Mouse (Mus musculus) embryonic facial prominence, embryonic 10.5 days (tissue): ENCODE data around the gene Cops7a. TPM values are rescaled to one million over a fixed set of nuclear protein-coding genes. Genes with fewer than 3 reads are reported as not detected.

Experiments used
- DNase-seq: peaks from one replicate; pipeline ENCODE4 v3.0.0-alpha.2; 2017; ENCODE audit warnings: low spot score
- H3K27ac ChIP-seq: fragments of 300-500 bp; sonication (generic); replicated peaks from 2 replicates; pipeline ENCODE4 v1.5.1; 2016; ENCODE audit warnings: mild to moderate bottlenecking
- H3K27me3 ChIP-seq: fragments of 300-500 bp; sonication (generic); replicated peaks from 2 replicates; pipeline ENCODE4 v1.6.1; 2016; ENCODE audit warnings: low read depth, mild to moderate bottlenecking; ENCODE audit not compliant: poor library complexity, severe bottlenecking
- H3K36me3 ChIP-seq: fragments of 300-500 bp; sonication (generic); replicated peaks from 2 replicates; pipeline ENCODE4 v1.6.1; 2016; ENCODE audit warnings: mild to moderate bottlenecking, moderate library complexity
- H3K4me1 ChIP-seq: fragments of 300-500 bp; sonication (generic); 2 replicates; pipeline ENCODE4 v1.6.1; 2016
- H3K4me3 ChIP-seq: fragments of 300-500 bp; sonication (generic); 2 replicates; pipeline ENCODE4 v1.5.1; 2016; ENCODE audit warnings: mild to moderate bottlenecking, moderate library complexity
- H3K9me3 ChIP-seq: fragments of 300-500 bp; sonication (generic); 2 replicates; pipeline ENCODE4 v1.6.1; 2016; ENCODE audit warnings: mild to moderate bottlenecking
- WGBS: fragments of 180-500 bp; shearing (Covaris S2); methylation state at CpG from one replicate; pipeline ENCODE4 v1.1.7; 2016; 5-methylcytosine and 5-hydroxymethylcytosine counted together
- polyA plus RNA-seq: library from polyadenylated mRNA; unstranded; fragments of >200 nt; fragmentation: Nextera tagmentation; extraction: Ambion mirVana; gene quantifications from 2 replicates; pipeline ENCODE4 v1.2.1, GENCODE M21; 2016

Gene Cops7a
- polyA plus RNA-seq, 1 experiment from 2014 or later = 137 TPM

DNA sequence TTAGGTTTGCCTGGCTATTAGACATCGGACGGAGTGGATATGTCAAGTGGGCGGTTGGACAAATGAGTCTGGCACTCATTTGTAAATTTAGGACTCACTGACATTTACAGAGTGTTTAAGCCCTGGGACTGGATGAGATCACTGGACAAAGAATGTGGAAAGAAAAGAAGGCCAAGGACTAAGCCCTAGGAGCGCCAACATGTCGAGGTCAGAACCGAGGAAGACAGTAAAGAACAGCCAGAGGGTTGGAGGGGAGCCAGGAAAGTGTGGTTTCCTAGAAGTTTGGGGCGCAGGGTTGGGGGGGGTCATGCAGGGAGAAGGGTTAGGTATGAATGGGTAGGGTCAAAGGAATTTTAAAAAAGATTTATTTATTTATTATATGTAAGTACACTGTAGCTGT lies 29.9 kb upstream of the Cops7a start:
- peaks cover 91% of the 10 kb centered on the region for H3K27me3 ChIP-seq
- H3K27ac ChIP-seq = no peak overlapping the region
- H3K4me1 ChIP-seq = peaks cover 32% of the 10 kb centered on the region
- no peak for DNase-seq
- no peaks in the 10 kb centered on the region for H3K36me3 ChIP-seq
- H3K9me3 ChIP-seq = peaks cover 5% of the 10 kb centered on the region
- no peak overlapping the region for H3K4me3 ChIP-seq
- WGBS = 88% methylated on average over 7 of the region's 7 CpGs

DNA sequence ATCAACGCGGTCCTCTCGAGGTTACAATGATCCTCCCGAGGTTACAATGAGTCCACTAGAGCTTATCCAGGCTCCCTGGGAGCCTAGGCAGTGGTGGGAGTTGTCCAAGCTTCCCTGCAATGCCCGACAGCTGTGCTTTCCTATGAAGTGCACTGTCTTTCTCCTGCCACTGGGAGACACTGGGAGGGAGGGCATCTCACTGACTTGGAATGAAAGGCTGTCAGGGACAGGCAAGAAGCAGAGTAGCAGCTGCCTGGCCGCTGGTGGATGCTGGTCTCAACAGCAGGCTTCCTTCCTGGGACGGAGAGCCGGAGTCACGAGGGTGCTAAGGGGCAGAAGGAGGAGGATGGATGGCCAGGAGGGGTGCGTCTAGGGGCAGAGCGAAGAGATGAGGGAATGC lies 28.5 kb upstream of the Cops7a start:
- WGBS = 13% methylated on average over 11 of the region's 11 CpGs
- peaks cover 78% of the 10 kb centered on the region for H3K27me3 ChIP-seq
- no peaks in the 10 kb centered on the region for H3K36me3 ChIP-seq
- H3K4me1 ChIP-seq = peaks cover 32% of the 10 kb centered on the region
- DNase-seq = peak; percentile 45
- H3K9me3 ChIP-seq = peaks cover 12% of the 10 kb centered on the region
- no peak overlapping the region for H3K27ac ChIP-seq
- peak overlapping the region; percentile 21; the same call in 1 of the 2 replicates for H3K4me3 ChIP-seq

DNA sequence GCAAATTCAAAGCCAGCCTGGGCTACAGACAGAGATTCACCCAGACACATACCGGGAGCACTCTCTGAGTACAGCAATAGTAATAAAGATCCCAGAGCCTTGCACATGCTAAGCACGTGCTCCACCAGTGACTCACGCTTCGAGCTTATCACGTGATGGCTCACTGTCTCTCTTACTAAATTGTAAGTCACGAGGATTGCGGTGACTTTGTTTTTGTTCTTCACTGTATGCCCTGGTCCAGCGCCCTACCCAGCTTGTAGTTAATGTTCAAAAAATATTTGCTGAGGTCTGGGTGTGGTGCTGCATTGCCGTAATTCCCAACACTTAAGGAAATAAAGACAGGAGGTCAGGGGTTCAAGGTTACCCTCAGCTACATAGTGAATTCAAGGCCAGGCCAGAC lies 28.0 kb upstream of the Cops7a start:
- Histone ChIP-seq H3K9me3 (peaks cover 12% of the 10 kb centered on the region), H3K27me3 (peaks cover 72% of the 10 kb centered on the region), H3K27ac (no peak overlapping the region), H3K4me1 (peaks cover 30% of the 10 kb centered on the region), H3K4me3 (no peak overlapping the region), H3K36me3 (no peaks in the 10 kb centered on the region)
- WGBS = 87% methylated on average over 9 of the region's 9 CpGs
- no peak for DNase-seq

DNA sequence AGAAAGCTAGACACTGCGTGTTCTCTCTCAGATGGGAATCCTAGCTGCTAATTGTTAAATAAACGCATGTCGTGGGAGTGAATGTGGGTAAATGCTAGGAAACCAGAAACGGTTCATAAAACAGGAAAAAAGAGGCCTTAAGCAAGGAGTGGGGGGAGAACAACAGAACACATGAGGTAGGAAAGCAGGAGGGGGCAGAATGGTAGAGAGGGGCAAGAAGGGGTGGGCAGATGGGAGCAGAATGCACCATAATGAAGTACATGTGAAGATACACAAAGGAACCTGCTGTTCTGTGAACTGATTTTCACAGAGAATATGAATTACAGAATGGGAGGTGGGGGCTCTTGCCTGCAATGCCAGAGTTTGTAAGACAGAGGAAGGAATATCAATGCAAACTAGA lies 26.9 kb upstream of the Cops7a start:
- no peaks in the 10 kb centered on the region for H3K36me3 ChIP-seq
- H3K9me3 ChIP-seq = peaks cover 12% of the 10 kb centered on the region
- H3K4me3 ChIP-seq = no peak overlapping the region
- WGBS = 75% methylated on average over 4 of the region's 4 CpGs
- H3K4me1 ChIP-seq = peaks cover 19% of the 10 kb centered on the region
- peaks cover 61% of the 10 kb centered on the region for H3K27me3 ChIP-seq
- no peak for DNase-seq
- H3K27ac ChIP-seq = no peak overlapping the region

DNA sequence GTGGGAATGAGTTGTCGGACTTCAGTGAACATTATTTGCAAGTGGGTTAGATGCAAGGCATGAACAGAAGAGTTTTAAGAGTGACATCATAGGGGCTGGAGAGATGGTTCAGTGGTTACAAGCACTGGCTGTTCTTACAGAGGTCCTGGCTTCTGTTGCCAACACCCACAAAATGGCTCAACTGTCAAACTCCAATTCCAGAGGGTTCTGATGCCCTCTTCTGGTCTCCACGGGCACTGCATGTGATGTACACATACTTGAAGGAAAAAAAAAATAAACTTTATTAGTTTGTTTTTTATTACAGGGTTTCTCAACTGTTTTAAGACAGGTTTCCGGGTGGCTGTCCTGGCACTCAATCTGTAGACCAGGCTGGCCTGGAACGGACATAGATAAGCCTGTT lies 2.4 kb upstream of the Cops7a start:
- Histone ChIP-seq H3K27me3 (no peaks in the 10 kb centered on the region), H3K36me3 (peaks cover 18% of the 10 kb centered on the region), H3K4me3 (no peak overlapping the region), H3K27ac (no peak overlapping the region), H3K9me3 (peaks cover 13% of the 10 kb centered on the region; the same call in 1 of the 2 replicates), H3K4me1 (peaks cover 17% of the 10 kb centered on the region)
- DNase-seq = peak; percentile 52
- 68% methylated on average over 4 of the region's 4 CpGs for whole genome bisulfite sequencing

DNA sequence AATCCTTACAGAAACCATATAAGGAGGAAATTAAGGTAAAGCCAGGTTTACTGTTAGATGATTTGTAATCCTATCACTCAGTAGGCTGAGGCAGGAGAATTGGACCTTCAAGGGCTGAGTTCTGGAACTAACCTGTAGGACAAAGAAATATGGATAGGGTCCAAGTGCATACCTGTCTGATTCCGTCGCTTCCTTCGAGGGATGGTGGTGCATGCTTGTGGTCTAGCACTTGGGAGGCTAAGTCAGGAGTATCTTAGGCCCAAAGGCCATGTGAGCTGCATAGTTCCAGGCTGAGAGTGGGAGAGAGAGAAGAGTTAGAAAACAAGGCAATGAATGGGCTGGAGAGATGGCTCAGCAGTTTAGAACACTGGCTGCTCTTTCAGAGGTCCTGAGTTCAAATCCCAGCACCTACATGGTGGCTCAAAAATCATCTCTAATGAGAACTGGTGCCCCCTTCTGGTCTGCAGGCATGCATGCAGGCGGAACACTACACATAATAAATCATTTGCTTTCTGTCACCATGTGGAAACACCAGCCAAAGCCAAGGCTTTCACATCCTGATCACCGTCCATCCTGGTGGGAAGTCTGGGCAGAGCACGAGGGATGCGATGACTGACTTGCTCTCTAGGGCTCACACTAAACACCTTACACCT lies 1.3 kb upstream of the Cops7a start:
- H3K4me1 ChIP-seq = peaks cover 17% of the 10 kb centered on the region
- WGBS = 99% methylated on average over 7 of the region's 7 CpGs
- H3K27ac ChIP-seq = no peak overlapping the region
- DNase-seq = no peak
- H3K9me3 ChIP-seq = peaks cover 13% of the 10 kb centered on the region; the same call in 1 of the 2 replicates
- no peaks in the 10 kb centered on the region for H3K27me3 ChIP-seq
- peak overlapping the region; percentile 84 for H3K4me3 ChIP-seq
- peaks cover 30% of the 10 kb centered on the region for H3K36me3 ChIP-seq

DNA sequence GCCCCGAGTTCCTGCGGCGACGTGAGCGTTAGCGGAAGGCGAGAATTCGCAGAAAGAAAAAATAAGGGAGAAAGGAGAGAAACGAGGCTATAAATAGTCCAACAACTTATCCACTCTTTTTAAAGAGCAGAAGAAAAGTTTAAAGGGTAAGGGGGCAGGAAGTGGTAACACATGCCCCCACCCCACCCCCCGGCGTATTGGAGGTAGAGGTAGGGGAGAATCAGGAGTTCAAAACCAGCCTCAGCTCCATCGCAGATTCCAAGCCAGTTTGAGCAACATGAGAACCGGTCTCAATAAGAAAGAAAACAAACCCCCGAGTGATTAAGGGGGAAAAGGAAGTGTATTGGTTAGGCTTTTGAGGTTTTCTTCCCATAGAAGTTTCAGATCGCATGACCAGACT lies 409 bp upstream of the Cops7a start:
- Histone ChIP-seq H3K4me1 (peaks cover 17% of the 10 kb centered on the region), H3K27me3 (no peaks in the 10 kb centered on the region), H3K27ac (peak overlapping the region; percentile 97), H3K4me3 (peak overlapping the region; percentile 84), H3K9me3 (peaks cover 13% of the 10 kb centered on the region; the same call in 1 of the 2 replicates), H3K36me3 (peaks cover 38% of the 10 kb centered on the region)
- DNase-seq = no peak
- WGBS = 16% methylated on average over 15 of the region's 15 CpGs

DNA sequence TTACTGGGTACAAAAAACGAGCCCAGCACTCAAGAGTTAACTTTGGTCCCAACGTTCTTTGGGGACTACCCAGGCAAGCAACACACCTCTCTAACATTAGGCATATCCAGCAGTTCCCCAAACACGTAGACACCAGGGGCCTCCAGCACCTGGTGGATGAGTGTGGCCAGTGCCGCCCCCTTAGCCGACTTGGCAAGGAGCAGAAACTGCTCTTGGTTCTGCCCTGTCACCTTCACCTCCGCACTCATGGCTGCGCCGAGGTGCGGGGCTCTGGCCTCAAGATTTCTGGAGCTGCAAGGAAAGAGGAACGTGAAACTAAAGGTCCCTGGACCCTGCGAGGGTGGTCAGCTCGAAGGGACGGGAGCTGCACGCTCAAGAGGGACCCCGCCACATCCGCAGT lies 700 bp downstream of the Cops7a start:
- no peak for DNase-seq
- peak overlapping the region; percentile 97 for H3K27ac ChIP-seq
- 39% methylated on average over 16 of the region's 16 CpGs for WGBS

DNA sequence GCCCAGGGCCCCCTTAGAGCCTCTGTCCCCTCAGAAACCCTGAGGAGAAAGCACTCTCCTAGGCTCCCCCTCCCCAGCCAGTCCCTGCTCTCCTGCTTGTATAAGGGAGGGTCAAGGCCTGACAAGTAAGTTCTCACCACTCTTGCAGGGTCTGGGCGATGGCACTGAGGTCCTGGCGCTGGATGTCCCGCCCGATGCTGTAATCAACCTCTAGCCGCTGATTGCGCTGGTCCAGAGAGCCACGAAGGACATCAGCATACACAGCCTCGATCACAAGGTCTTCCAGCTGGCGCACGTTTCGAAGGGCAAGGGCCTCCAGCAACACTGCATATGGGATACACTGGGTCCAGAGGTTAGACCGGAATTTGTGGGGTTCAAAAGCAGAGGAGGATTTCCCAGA lies 4.3 kb downstream of the Cops7a start:
- Histone ChIP-seq H3K36me3 (peaks cover 72% of the 10 kb centered on the region), H3K27me3 (no peaks in the 10 kb centered on the region), H3K27ac (no peak overlapping the region), H3K4me1 (peaks cover 11% of the 10 kb centered on the region), H3K4me3 (no peak overlapping the region), H3K9me3 (no peaks in the 10 kb centered on the region)
- DNase-seq = no peak
- WGBS = 93% methylated on average over 12 of the region's 12 CpGs

More for the DNA sequence above, 700 bp downstream of the Cops7a start:
- peaks cover 49% of the 10 kb centered on the region for H3K36me3 ChIP-seq
- peak overlapping the region; percentile 84 for H3K4me3 ChIP-seq
- H3K27me3 ChIP-seq = no peaks in the 10 kb centered on the region
- peaks cover 17% of the 10 kb centered on the region for H3K4me1 ChIP-seq
- H3K9me3 ChIP-seq = peaks cover 13% of the 10 kb centered on the region; the same call in 1 of the 2 replicates

DNA sequence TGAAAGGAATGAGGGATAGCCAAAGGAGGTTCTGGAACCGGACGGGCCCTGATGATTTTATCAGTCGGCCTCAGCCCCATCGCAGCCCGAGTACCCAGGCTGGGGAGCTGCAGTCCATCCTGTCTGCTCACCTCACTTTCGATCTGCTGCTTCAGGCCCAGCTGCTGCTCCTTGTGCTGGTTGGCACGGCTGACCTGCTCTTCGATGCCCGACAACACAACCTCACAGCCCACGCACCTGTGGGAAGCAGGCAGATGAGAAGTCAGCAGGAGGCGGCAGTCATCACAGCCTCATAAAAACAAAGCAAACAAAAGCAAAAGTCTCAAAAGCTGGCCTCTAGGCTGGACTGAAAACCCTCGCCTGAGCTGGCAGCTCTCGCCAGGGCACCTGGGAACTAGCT lies 5.4 kb downstream of the Cops7a start:
- Histone ChIP-seq H3K27ac (no peak overlapping the region), H3K9me3 (no peaks in the 10 kb centered on the region), H3K36me3 (peaks cover 83% of the 10 kb centered on the region), H3K4me3 (no peak overlapping the region), H3K27me3 (no peaks in the 10 kb centered on the region), H3K4me1 (peaks cover 9% of the 10 kb centered on the region)
- WGBS = 95% methylated on average over 13 of the region's 13 CpGs
- no peak for DNase-seq

DNA sequence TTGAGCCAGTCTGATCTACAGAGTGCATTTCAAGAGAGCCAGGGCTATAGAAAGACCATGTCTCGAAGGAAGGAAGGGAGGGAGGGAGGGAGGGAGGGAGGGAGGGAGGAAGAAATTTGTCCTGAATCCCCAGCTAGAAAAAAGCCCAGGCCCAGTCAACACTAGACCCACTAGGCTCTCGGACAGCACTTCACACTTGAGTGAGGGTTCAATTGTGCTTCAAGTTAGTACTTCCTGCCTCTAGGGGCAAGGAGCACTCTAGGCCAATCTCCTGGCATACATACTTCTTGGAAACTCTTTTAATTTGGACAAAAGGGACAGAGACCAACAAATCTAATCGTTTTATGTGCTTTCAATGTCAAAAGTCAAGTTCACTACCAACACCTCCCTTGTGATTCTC lies 7.2 kb downstream of the Cops7a start:
- 84% methylated on average over 3 of the region's 3 CpGs for WGBS
- peaks cover 89% of the 10 kb centered on the region for H3K36me3 ChIP-seq
- H3K4me3 ChIP-seq = no peak overlapping the region

DNA sequence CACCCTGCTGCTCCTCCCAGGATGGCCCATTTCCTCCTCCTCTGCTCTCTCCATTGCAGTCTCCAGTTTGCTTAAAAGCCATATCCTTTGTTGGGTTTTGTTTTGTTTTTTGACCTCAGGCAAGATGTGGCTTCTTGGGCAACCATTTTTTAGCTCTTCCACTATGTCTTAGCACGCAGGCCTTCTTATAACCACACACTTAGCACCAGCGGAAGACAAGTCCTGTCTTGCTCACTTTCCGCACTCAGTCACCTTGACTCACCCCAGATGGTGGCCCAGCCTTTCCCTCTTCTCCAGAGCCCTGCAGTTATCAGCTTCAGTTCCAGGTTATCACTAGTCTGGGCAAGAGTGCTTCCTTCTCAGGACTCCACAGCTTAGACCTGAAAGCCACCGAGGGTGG lies 10.1 kb downstream of the Cops7a start:
- no peaks in the 10 kb centered on the region for H3K27me3 ChIP-seq
- no peaks in the 10 kb centered on the region for H3K4me1 ChIP-seq
- DNase-seq = no peak
- no peak overlapping the region for H3K27ac ChIP-seq
- no peaks in the 10 kb centered on the region for H3K9me3 ChIP-seq
- H3K36me3 ChIP-seq = peaks cover 62% of the 10 kb centered on the region
- no peak overlapping the region for H3K4me3 ChIP-seq
- 91% methylated on average over 4 of the region's 4 CpGs for WGBS

More for the DNA sequence above, 7.2 kb downstream of the Cops7a start:
- H3K9me3 ChIP-seq = no peaks in the 10 kb centered on the region
- no peak for DNase-seq
- no peaks in the 10 kb centered on the region for H3K27me3 ChIP-seq
- no peak overlapping the region for H3K27ac ChIP-seq
- H3K4me1 ChIP-seq = no peaks in the 10 kb centered on the region

DNA sequence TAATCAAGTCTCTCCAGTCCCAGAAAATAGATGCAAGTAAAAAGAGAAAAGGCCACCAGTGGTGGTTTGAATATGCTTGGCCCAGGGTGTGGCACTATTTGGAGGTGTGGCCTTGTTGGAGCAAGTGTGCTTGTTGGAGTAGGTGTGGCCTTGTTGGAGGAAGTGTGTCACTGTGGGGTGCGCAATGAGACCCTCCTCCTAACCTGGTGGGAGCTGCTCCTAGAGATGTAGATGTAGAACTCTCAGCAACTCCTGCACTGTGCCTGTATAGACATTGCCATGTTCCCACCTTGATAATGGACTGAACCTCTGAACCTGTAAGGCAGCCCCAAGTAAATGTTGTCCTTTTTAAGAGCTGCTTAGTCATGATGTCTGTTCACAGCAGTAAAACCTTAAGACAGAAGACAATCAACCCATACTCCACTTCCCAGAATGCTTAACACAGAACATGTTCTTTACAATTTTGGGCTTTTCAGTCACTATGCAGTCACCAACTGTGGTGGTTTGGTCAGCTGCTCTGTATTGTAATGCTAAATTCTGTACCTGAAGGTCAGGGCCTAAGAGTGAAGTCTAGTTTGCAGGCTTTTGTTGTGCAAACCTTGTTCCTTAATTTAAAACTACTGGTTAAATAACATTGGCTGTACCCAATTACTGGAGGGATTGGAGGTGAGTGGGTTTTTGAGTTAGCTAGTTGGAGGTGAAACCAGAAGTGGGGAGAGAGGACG lies 11.2 kb downstream of the Cops7a start:
- Histone ChIP-seq H3K4me1 (no peaks in the 10 kb centered on the region), H3K27ac (no peak overlapping the region), H3K27me3 (no peaks in the 10 kb centered on the region), H3K4me3 (no peak overlapping the region), H3K9me3 (no peaks in the 10 kb centered on the region), H3K36me3 (peaks cover 51% of the 10 kb centered on the region)
- WGBS = 88% methylated on average over 2 of the region's 2 CpGs
- no peak for DNase-seq
